8 mouse cellular contexts compared by ENCODE assay signal in the genomic region with DNA sequence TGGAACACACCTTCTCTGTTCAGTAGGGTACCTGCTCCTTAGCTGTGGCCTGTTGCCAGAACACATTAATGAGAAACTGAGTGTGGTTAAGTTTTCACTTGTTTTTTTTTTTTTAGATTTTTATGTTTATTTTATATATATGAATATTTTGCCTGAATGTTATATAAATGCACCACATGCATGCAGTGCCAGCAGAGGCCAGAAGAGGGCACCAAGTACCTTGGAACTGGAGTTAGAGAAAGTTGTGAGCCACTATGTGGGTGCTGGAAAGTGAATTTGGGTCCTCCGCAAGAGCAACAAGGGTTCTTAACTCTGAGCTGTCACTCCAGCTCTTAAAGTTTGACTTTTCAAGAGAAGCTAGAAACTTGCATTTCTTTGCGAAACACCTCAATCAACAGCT. TPM values are rescaled to one million over a fixed set of nuclear protein-coding genes. Genes with fewer than 3 reads are reported as not detected.
A peak's percentile ranks its signal among the peaks of the same experiment; 100 is the strongest.
DNase-seq lines count a peak whose midpoint lies in the region; ATAC-seq and TF ChIP-seq lines count a peak whose summit lies in the region.
"Had no signal": no experiment of that assay in that cellular context is flagged by ENCODE, and none has a peak within 500 bp of the region (broad histone marks: within the 10 kb centered on the region; RNA-seq: fewer than 3 reads in every experiment).

No protein-coding gene starts in this region.

- H3K27me3 ChIP-seq in kidney, embryonic 16.5 days (ENCODE audit: insufficient read depth, low read length) = no peaks in the 10 kb centered on the region
- H3K27me3 ChIP-seq in MEL (ENCODE audit: control insufficient read depth in 1 of 2, insufficient read depth in 2 of 2, low read length in 2 of 2) = no peaks in the 10 kb centered on the region
- H3K27me3 ChIP-seq: limb, embryonic 12.5 days had no signal

- H3K9ac ChIP-seq in kidney, embryonic 16.5 days (replicated peaks; ENCODE audit: low read length) = no peak overlapping the region
- H3K9ac ChIP-seq in MEL (ENCODE audit: control insufficient read depth, low read depth, low read length, poor library complexity, severe bottlenecking) = no peak overlapping the region
- H3K9ac ChIP-seq: limb, embryonic 12.5 days had no signal

- no peaks in the 10 kb centered on the region for H3K9me3 ChIP-seq in kidney, embryonic 16.5 days (ENCODE audit: low read length)
- H3K9me3 ChIP-seq in MEL (replicated peaks; ENCODE audit: insufficient read depth, low read length) = no peaks in the 10 kb centered on the region
- H3K9me3 ChIP-seq: limb, embryonic 12.5 days had no signal

- peak; percentile 39 to 55 (median 49); a peak in 5 of 6 replicates for TF ChIP-seq CTCF in MEL (IDR thresholded peaks at IDR 0.05 in 2 of 3, conservative IDR thresholded peaks at IDR 0.05 in 1 of 3; ENCODE audit: control insufficient read depth in 1 of 3, insufficient read depth in 1 of 3, low read depth in 2 of 3, low read length in 3 of 3, poor library complexity in 1 of 3, severe bottlenecking in 1 of 3)

- ATAC-seq in kidney, embryonic 16.5 days (ENCODE audit: low FRiP score, low TSS enrichment) = no peak

- TF ChIP-seq RAD21 in MEL (IDR thresholded peaks at IDR 0.05; ENCODE audit: low read depth, low read length) = peak; percentile 38

- H3K79me2 ChIP-seq in MEL (ENCODE audit: control insufficient read depth, insufficient read depth, low read length, poor library complexity) = no peaks in the 10 kb centered on the region

- H3K4me2 ChIP-seq in kidney, embryonic 16.5 days (replicated peaks; ENCODE audit: low read depth, low read length) = no peak overlapping the region
- H3K4me2 ChIP-seq: limb, embryonic 12.5 days had no signal

- TF ChIP-seq EP300 in MEL (IDR thresholded peaks at IDR 0.05; ENCODE audit: low read depth in 1 of 2, low read length in 2 of 2) = no peak

- no peaks in the 10 kb centered on the region for H3K4me1 ChIP-seq in kidney, embryonic 16.5 days (ENCODE audit: insufficient read depth, low read length)
- no peaks in the 10 kb centered on the region for H3K4me1 ChIP-seq in MEL (ENCODE audit: control insufficient read depth in 1 of 2, insufficient read depth in 2 of 2, low read length in 2 of 2)
- H3K4me1 ChIP-seq: limb, embryonic 12.5 days had no signal

- no peak overlapping the region for H3K4me3 ChIP-seq in kidney, embryonic 16.5 days (ENCODE audit: low read length)
- H3K4me3 ChIP-seq in MEL (ENCODE audit: control insufficient read depth in 1 of 2, insufficient read depth in 1 of 2, low read depth in 2 of 2, low read length in 2 of 2) = no peak overlapping the region
- H3K4me3 ChIP-seq: limb, embryonic 12.5 days had no signal

- H3K36me3 ChIP-seq in kidney, embryonic 16.5 days (ENCODE audit: insufficient read depth, low read length) = no peaks in the 10 kb centered on the region
- no peaks in the 10 kb centered on the region for H3K36me3 ChIP-seq in MEL (ENCODE audit: control insufficient read depth in 1 of 2, insufficient read depth in 2 of 2, low read length in 2 of 2)
- H3K36me3 ChIP-seq: limb, embryonic 12.5 days had no signal

- no peak overlapping the region for H3K27ac ChIP-seq in kidney, embryonic 16.5 days (ENCODE audit: low read length)
- no peak overlapping the region for H3K27ac ChIP-seq in MEL (ENCODE audit: control insufficient read depth, low read depth, low read length)
- H3K27ac ChIP-seq: limb, embryonic 12.5 days had no signal

- WGBS in kidney, embryonic 16.5 days = 92% methylated on average over 2 of the region's 2 CpGs

- TF ChIP-seq POLR2A in MEL (IDR thresholded peaks at IDR 0.05; ENCODE audit: control insufficient read depth in 1 of 2, insufficient read depth in 1 of 2, low read depth in 1 of 2, low read length in 2 of 2, poor library complexity in 1 of 2) = no peak

- peak; percentile 62 for DNase-seq in kidney, adult 18-20 months
- peak; percentile 60 for DNase-seq in MEL (ENCODE audit: low read depth, low spot score)
- peak; percentile 39 for DNase-seq in brain, adult 2 months (ENCODE audit: low read depth, low spot score)
- DNase-seq in heart, postnatal 4 days = peak; percentile 33
- DNase-seq in lung, postnatal 10 days = peak; percentile 18
- DNase-seq in thymus, postnatal 0 days (ENCODE audit: low spot score) = peak; percentile 20

TF ChIP-seq in MEL, 35 proteins besides CTCF, POLR2A, EP300 and RAD21:
- TF ChIP-seq ZMIZ1 (IDR thresholded peaks at IDR 0.05; ENCODE audit: low read depth, low read length) = no peak
- peak; percentile 13; the same call in 1 of the 2 replicates for TF ChIP-seq ZC3H11A (IDR thresholded peaks at IDR 0.05; ENCODE audit: low read depth, low read length)

RNA-seq across cellular contexts. Expression of a gene that starts 20.9 kb away (rescaled TPM):
- polyA plus RNA-seq in kidney, embryonic 16.5 days (2015; fragmentation: Nextera tagmentation; extraction: Ambion mirVana) = 15.7 TPM in 2 replicates
- total RNA-seq in MEL (2012; rRNA removed) = 5.9 and 6.9 TPM in 2 replicates
- 1 to 10 TPM in 1 of 2 experiments, not detected in 1; 5.8 TPM for polyA plus RNA-seq in MEL (2012; ENCODE audit: insufficient read depth in 1 of 2, insufficient read length in 2 of 2, low read depth in 1 of 2, low replicate concordance in 2 of 2, missing spikeins in 1 of 2)
- 1 to 10 TPM; 3.9 to 4.2 TPM for total RNA-seq in heart, postnatal 4 days (2021)
- 13.3 and 15.0 TPM in 2 replicates for polyA plus RNA-seq in thymus, postnatal 0 days (2015; fragmentation: Nextera tagmentation; extraction: Ambion mirVana)

RNA-seq across cellular contexts. Expression of a gene that starts 30.2 kb away (rescaled TPM):
- polyA plus RNA-seq in kidney, embryonic 16.5 days (2015; fragmentation: Nextera tagmentation; extraction: Ambion mirVana) = not detected in 2 replicates
- total RNA-seq in MEL (2012; rRNA removed) = not detected in 2 replicates
- polyA plus RNA-seq in MEL (2012; ENCODE audit: insufficient read depth in 1 of 2, insufficient read length in 2 of 2, low read depth in 1 of 2, low replicate concordance in 2 of 2, missing spikeins in 1 of 2) = not detected
- total RNA-seq in heart, postnatal 4 days (2021) = not detected
- 0.05 TPM in 1 of 2 replicates, not detected in the other for polyA plus RNA-seq in thymus, postnatal 0 days (2015; fragmentation: Nextera tagmentation; extraction: Ambion mirVana)
- polyA plus RNA-seq: limb, embryonic 12.5 days had no signal

RNA-seq across cellular contexts. Expression of a gene that starts 49.8 kb away (rescaled TPM):
- 11.1 and 13.7 TPM in 2 replicates for polyA plus RNA-seq in kidney, embryonic 16.5 days (2015; fragmentation: Nextera tagmentation; extraction: Ambion mirVana)
- total RNA-seq in MEL (2012; rRNA removed) = 12.2 and 14.2 TPM in 2 replicates
- polyA plus RNA-seq in MEL (2012; ENCODE audit: insufficient read depth in 1 of 2, insufficient read length in 2 of 2, low read depth in 1 of 2, low replicate concordance in 2 of 2, missing spikeins in 1 of 2) = 10 to 100 TPM in 1 of 2 experiments, not detected in 1; 16.7 TPM
- total RNA-seq in heart, postnatal 4 days (2021) = 10 to 100 TPM; 14.4 to 16.8 TPM
- 10.1 and 14.9 TPM in 2 replicates for polyA plus RNA-seq in thymus, postnatal 0 days (2015; fragmentation: Nextera tagmentation; extraction: Ambion mirVana)

RNA-seq across cellular contexts. Expression of a gene that starts 50.7 kb away (rescaled TPM):
- 20.7 and 22.0 TPM in 2 replicates for polyA plus RNA-seq in kidney, embryonic 16.5 days (2015; fragmentation: Nextera tagmentation; extraction: Ambion mirVana)
- total RNA-seq in MEL (2012; rRNA removed) = 18.6 and 21.2 TPM in 2 replicates
- 10 to 100 TPM in 1 of 2 experiments, not detected in 1; 17.0 TPM for polyA plus RNA-seq in MEL (2012; ENCODE audit: insufficient read depth in 1 of 2, insufficient read length in 2 of 2, low read depth in 1 of 2, low replicate concordance in 2 of 2, missing spikeins in 1 of 2)
- total RNA-seq in heart, postnatal 4 days (2021) = 1 to 10 TPM; 6.4 to 6.9 TPM
- polyA plus RNA-seq in thymus, postnatal 0 days (2015; fragmentation: Nextera tagmentation; extraction: Ambion mirVana) = 28.5 and 28.8 TPM in 2 replicates
